Mouse (Mus musculus): ENCODE data around the gene Fdxr. TPM values are rescaled to one million over a fixed set of nuclear protein-coding genes. Genes with fewer than 3 reads are reported as not detected.

Gene Fdxr
- polyA plus RNA-seq, 1 experiment from 2014 or later: 7.3 TPM

- Histone ChIP-seq H3K27ac (ENCODE audit: low read depth) (peak overlapping the region; percentile 66; the same call in 1 of the 2 replicates), H3K36me3 (replicated peaks; ENCODE audit: insufficient read depth, low read length) (0 out of 2 replicates have a peak, but pooled peaks cover 2% of the 10 kb centered on the region), H3K27me3 (ENCODE audit: insufficient read depth, low read length) (peaks cover 4% of the 10 kb centered on the region; the same call in 1 of the 2 replicates), H3K4me2 (ENCODE audit: low read depth, low read length) (peak overlapping the region; percentile 70), H3K9me3 (ENCODE audit: low read length) (no peaks in the 10 kb centered on the region), H3K4me1 (ENCODE audit: insufficient read depth) (peaks cover 8% of the 10 kb centered on the region), H3K9ac (replicated peaks) (no peak overlapping the region), H3K4me3 (ENCODE audit: low read depth, low read length) (no peak overlapping the region)
- WGBS (ENCODE audit: insufficient replicate concordance): 61% methylated on average over 8 of the region's 8 CpGs
- no peak for ATAC-seq
- no peak for TF ChIP-seq EP300 (IDR thresholded peaks at IDR 0.05; ENCODE audit: low read depth)
- DNase-seq: no peak
Measured at GRCm38 (mm10) chr11:115298160-115298559, 21.3 kb upstream of the Fdxr start.

- ATAC-seq (peak; percentile 63), DNase-seq (peak; percentile 80)
- peak within 1 kb of the TSS; percentile 66 for H3K27ac ChIP-seq (ENCODE audit: low read depth)
- peak within 1 kb of the TSS; percentile 44 for H3K4me3 ChIP-seq (ENCODE audit: low read depth, low read length)
- 0 out of 2 replicates have a peak, but pooled peaks cover 2% of the 10 kb centered on the region for H3K36me3 ChIP-seq (replicated peaks; ENCODE audit: insufficient read depth, low read length)
- H3K9me3 ChIP-seq (ENCODE audit: low read length): no peaks in the 10 kb centered on the region
- H3K4me2 ChIP-seq (ENCODE audit: low read depth, low read length): peak within 1 kb of the TSS; percentile 70
- H3K9ac ChIP-seq (replicated peaks): peak within 1 kb of the TSS; percentile 36
- WGBS (ENCODE audit: insufficient replicate concordance): 2% methylated on average over 44 of the region's 44 CpGs
- peaks cover 4% of the 10 kb centered on the region; the same call in 1 of the 2 replicates for H3K27me3 ChIP-seq (ENCODE audit: insufficient read depth, low read length)
- TF ChIP-seq CTCF (IDR thresholded peaks at IDR 0.05; ENCODE audit: low read depth): peak; percentile 59
- no peak for TF ChIP-seq EP300 (IDR thresholded peaks at IDR 0.05; ENCODE audit: low read depth)
- H3K4me1 ChIP-seq (ENCODE audit: insufficient read depth): peaks cover 10% of the 10 kb centered on the region
Measured at GRCm38 (mm10) chr11:115297214-115297826, 20.5 kb upstream of the Fdxr start, which contains the start of gene Fads6. Fads6 (minus strand) TSS chr11:115297663.

- H3K9ac ChIP-seq (replicated peaks): peak overlapping the region; percentile 36
- H3K36me3 ChIP-seq (replicated peaks; ENCODE audit: insufficient read depth, low read length): 0 out of 2 replicates have a peak, but pooled peaks cover 2% of the 10 kb centered on the region
- ATAC-seq (peak; percentile 12), DNase-seq (peak; percentile 49)
- peaks cover 16% of the 10 kb centered on the region for H3K4me1 ChIP-seq (ENCODE audit: insufficient read depth)
- peak overlapping the region; percentile 70 for H3K4me2 ChIP-seq (ENCODE audit: low read depth, low read length)
- TF ChIP-seq CTCF (IDR thresholded peaks at IDR 0.05; ENCODE audit: low read depth) (no peak), EP300 (IDR thresholded peaks at IDR 0.05; ENCODE audit: low read depth) (no peak)
- H3K4me3 ChIP-seq (ENCODE audit: low read depth, low read length): peak overlapping the region; percentile 44
- WGBS (ENCODE audit: insufficient replicate concordance): 42% methylated on average over 21 of the region's 21 CpGs
- peaks cover 4% of the 10 kb centered on the region; the same call in 1 of the 2 replicates for H3K27me3 ChIP-seq (ENCODE audit: insufficient read depth, low read length)
- no peaks in the 10 kb centered on the region for H3K9me3 ChIP-seq (ENCODE audit: low read length)
- H3K27ac ChIP-seq (ENCODE audit: low read depth): peak overlapping the region; percentile 66
Measured at GRCm38 (mm10) chr11:115296471-115297210, 19.8 kb upstream of the Fdxr start.

- no peak for TF ChIP-seq EP300 (IDR thresholded peaks at IDR 0.05; ENCODE audit: low read depth)
- no peak for TF ChIP-seq CTCF (IDR thresholded peaks at IDR 0.05; ENCODE audit: low read depth)
- H3K9ac ChIP-seq (replicated peaks): peak overlapping the region; percentile 34
- ATAC-seq (no peak), DNase-seq (no peak)
- 69% methylated on average over 11 of the region's 11 CpGs for WGBS (ENCODE audit: insufficient replicate concordance)
- peak overlapping the region; percentile 70 for H3K4me2 ChIP-seq (ENCODE audit: low read depth, low read length)
- peaks cover 19% of the 10 kb centered on the region for H3K4me1 ChIP-seq (ENCODE audit: insufficient read depth)
- peak overlapping the region; percentile 66 for H3K27ac ChIP-seq (ENCODE audit: low read depth)
- 0 out of 2 replicates have a peak, but pooled peaks cover 2% of the 10 kb centered on the region for H3K36me3 ChIP-seq (replicated peaks; ENCODE audit: insufficient read depth, low read length)
- peaks cover 4% of the 10 kb centered on the region; the same call in 1 of the 2 replicates for H3K27me3 ChIP-seq (ENCODE audit: insufficient read depth, low read length)
- H3K4me3 ChIP-seq (ENCODE audit: low read depth, low read length): peak overlapping the region; percentile 44
- no peaks in the 10 kb centered on the region for H3K9me3 ChIP-seq (ENCODE audit: low read length)
Measured at GRCm38 (mm10) chr11:115295939-115296338, 19.1 kb upstream of the Fdxr start.

GRCm38 (mm10) chr11:115292631-115293375, 16.0 kb upstream of the Fdxr start:
- H3K4me1 ChIP-seq (ENCODE audit: insufficient read depth): peaks cover 22% of the 10 kb centered on the region
- no peak overlapping the region for H3K9ac ChIP-seq (replicated peaks)
- 46% methylated on average over 14 of the region's 14 CpGs for WGBS (ENCODE audit: insufficient replicate concordance)
- TF ChIP-seq CTCF (IDR thresholded peaks at IDR 0.05; ENCODE audit: low read depth) (no peak), EP300 (IDR thresholded peaks at IDR 0.05; ENCODE audit: low read depth) (peak; percentile 39)
- peaks cover 4% of the 10 kb centered on the region; the same call in 1 of the 2 replicates for H3K27me3 ChIP-seq (ENCODE audit: insufficient read depth, low read length)
- H3K4me2 ChIP-seq (ENCODE audit: low read depth, low read length): peak overlapping the region; percentile 52
- H3K36me3 ChIP-seq (replicated peaks; ENCODE audit: insufficient read depth, low read length): 0 out of 2 replicates have a peak, but pooled peaks cover 2% of the 10 kb centered on the region
- no peak overlapping the region for H3K4me3 ChIP-seq (ENCODE audit: low read depth, low read length)
- peak overlapping the region; percentile 96 for H3K27ac ChIP-seq (ENCODE audit: low read depth)
- DNase-seq: peak; percentile 67
- no peaks in the 10 kb centered on the region for H3K9me3 ChIP-seq (ENCODE audit: low read length)
- ATAC-seq: peak; percentile 73

Measured in liver, postnatal 0 days (tissue).